Mouse (Mus musculus) hindbrain, embryonic 12.5 days (tissue): ENCODE data around the gene Rab28. TPM values are rescaled to one million over a fixed set of nuclear protein-coding genes. Genes with fewer than 3 reads are reported as not detected.

ENCODE experiments used
- ATAC-seq: fragments of 200-750 bp; cut with Nextera tagmentation; 2 replicates; pipeline ENCODE4 v1.8.0; 2017; ENCODE audit warnings: moderate TSS enrichment; ENCODE audit not compliant: low FRiP score
- H3K27ac ChIP-seq: fragments of 300-500 bp; sonication (generic); 2 replicates; pipeline ENCODE4 v1.5.1; 2016; ENCODE audit warnings: mild to moderate bottlenecking
- H3K27me3 ChIP-seq: fragments of 300-500 bp; sonication (generic); 2 replicates; pipeline ENCODE4 v1.6.1; 2016; ENCODE audit warnings: mild to moderate bottlenecking
- H3K36me3 ChIP-seq: fragments of 300-500 bp; sonication (generic); 2 replicates; pipeline ENCODE4 v1.6.1; 2016; ENCODE audit warnings: mild to moderate bottlenecking
- H3K4me1 ChIP-seq: fragments of 300-500 bp; sonication (generic); 2 replicates; pipeline ENCODE4 v1.6.1; 2016
- H3K4me2 ChIP-seq: fragments of 300-500 bp; sonication (generic); replicated peaks from 2 replicates; pipeline ENCODE4 v1.6.1; 2016; ENCODE audit warnings: mild to moderate bottlenecking
- H3K4me3 ChIP-seq: fragments of 300-500 bp; sonication (generic); 2 replicates; pipeline ENCODE4 v1.5.1; 2016; ENCODE audit warnings: mild to moderate bottlenecking
- H3K9ac ChIP-seq: fragments of 300-500 bp; sonication (generic); 2 replicates; pipeline ENCODE4 v1.6.1; 2016; ENCODE audit warnings: mild to moderate bottlenecking, moderate library complexity
- H3K9me3 ChIP-seq: fragments of 300-500 bp; sonication (generic); replicated peaks from 2 replicates; pipeline ENCODE4 v1.6.1; 2016; ENCODE audit warnings: mild to moderate bottlenecking
- WGBS: fragments of 180-500 bp; shearing (Covaris S2); methylation state at CpG from one replicate; pipeline ENCODE4 v1.1.7; 2016; 5-methylcytosine and 5-hydroxymethylcytosine counted together
- polyA plus RNA-seq: library from polyadenylated mRNA; unstranded; fragments of >200 nt; fragmentation: Nextera tagmentation; extraction: Ambion mirVana; gene quantifications from 2 replicates; pipeline ENCODE4 v1.2.1, GENCODE M21; 2016

The Rab28 gene
- polyA plus RNA-seq, 1 experiment from 2014 or later: 85.1 TPM

- Histone ChIP-seq H3K4me2 (no peak overlapping the region), H3K27ac (no peak overlapping the region), H3K36me3 (no peaks in the 10 kb centered on the region), H3K9ac (no peak overlapping the region), H3K4me3 (no peak overlapping the region), H3K4me1 (no peaks in the 10 kb centered on the region), H3K9me3 (no peaks in the 10 kb centered on the region), H3K27me3 (no peaks in the 10 kb centered on the region)
- no peak for ATAC-seq
- WGBS: 84% methylated on average over 1 of the region's 1 CpGs
Observed at GRCm38 (mm10) chr5:41618966-41619365, 89.0 kb downstream of the Rab28 start.

GRCm38 (mm10) chr5:41610447-41611030, 97.4 kb downstream of the Rab28 start:
- 71% methylated on average over 5 of the region's 5 CpGs for WGBS
- no peaks in the 10 kb centered on the region for H3K4me1 ChIP-seq
- no peak overlapping the region for H3K27ac ChIP-seq
- no peaks in the 10 kb centered on the region for H3K9me3 ChIP-seq
- H3K9ac ChIP-seq: no peak overlapping the region
- no peak overlapping the region for H3K4me2 ChIP-seq
- H3K4me3 ChIP-seq: no peak overlapping the region
- H3K36me3 ChIP-seq: no peaks in the 10 kb centered on the region
- no peaks in the 10 kb centered on the region for H3K27me3 ChIP-seq
- no peak for ATAC-seq

- Histone ChIP-seq H3K4me2 (no peak overlapping the region), H3K9me3 (no peaks in the 10 kb centered on the region), H3K9ac (no peak overlapping the region), H3K4me3 (no peak overlapping the region), H3K36me3 (no peaks in the 10 kb centered on the region), H3K27me3 (no peaks in the 10 kb centered on the region), H3K4me1 (no peaks in the 10 kb centered on the region), H3K27ac (no peak overlapping the region)
- ATAC-seq: no peak
- 100% methylated on average over 3 of the region's 3 CpGs for WGBS
Observed at GRCm38 (mm10) chr5:41596242-41597117, 111.5 kb downstream of the Rab28 start.

- no peak for ATAC-seq
- Histone ChIP-seq H3K4me3 (no peak overlapping the region), H3K9ac (no peak overlapping the region), H3K36me3 (no peaks in the 10 kb centered on the region), H3K27ac (no peak overlapping the region), H3K4me2 (no peak overlapping the region), H3K9me3 (no peaks in the 10 kb centered on the region), H3K4me1 (no peaks in the 10 kb centered on the region), H3K27me3 (no peaks in the 10 kb centered on the region)
- WGBS: 76% methylated on average over 3 of the region's 3 CpGs
Observed at GRCm38 (mm10) chr5:41595199-41595598, 112.8 kb downstream of the Rab28 start.

GRCm38 (mm10) chr5:41578051-41578450, 129.9 kb downstream of the Rab28 start:
- no peaks in the 10 kb centered on the region for H3K4me1 ChIP-seq
- no peaks in the 10 kb centered on the region for H3K9me3 ChIP-seq
- H3K27ac ChIP-seq: no peak overlapping the region
- no peaks in the 10 kb centered on the region for H3K36me3 ChIP-seq
- ATAC-seq: no peak
- no peak overlapping the region for H3K4me3 ChIP-seq
- H3K27me3 ChIP-seq: no peaks in the 10 kb centered on the region
- WGBS: 84% methylated on average over 2 of the region's 2 CpGs
- no peak overlapping the region for H3K9ac ChIP-seq
- H3K4me2 ChIP-seq: no peak overlapping the region

Other genes starting within 250 kb of the Rab28 start
- 2.4 and 5.6 TPM in 2 replicates for gene Nkx3-2, start 56.3 kb upstream of the Rab28 start, polyA plus RNA-seq
- 29.6 and 31.5 TPM in 2 replicates for gene Bod1l, start 136.2 kb upstream of the Rab28 start, polyA plus RNA-seq